Mouse (Mus musculus) gastrocnemius, adult 8-10 months (tissue): ENCODE data around the gene AI837181. TPM values are rescaled to one million over a fixed set of nuclear protein-coding genes. Genes with fewer than 3 reads are reported as not detected.
A peak's percentile ranks its signal among the peaks of the same experiment; 100 is the strongest.

Experiments used
- DNase-seq, 2 experiments: peaks; one replicate each; pipeline ENCODE4 v3.0.0; 2022; ENCODE audit warnings: low spot score in 2 of 2
- total RNA-seq, 4 experiments: library from RNA; stranded (reverse); gene quantifications; 2 replicates each; pipeline ENCODE4 v1.2.4; 2022

The AI837181 gene
- total RNA-seq, 4 experiments from 2014 or later: 33.7 to 38.3 (median 35.8) TPM

GRCm38 (mm10) chr19:5444954-5445353, 20.0 kb downstream of the AI837181 start:
- no peak for DNase-seq

GRCm38 (mm10) chr19:5445747-5446146, 20.8 kb downstream of the AI837181 start:
- no peak for DNase-seq

- DNase-seq: peak in 1 of 2 experiments; percentile 46
Measured at GRCm38 (mm10) chr19:5447515-5448353, 22.8 kb downstream of the AI837181 start, which contains the start of gene Fosl1. Fosl1 (plus strand) TSS chr19:5447547.

- no peak for DNase-seq
Measured at GRCm38 (mm10) chr19:5448354-5449150, 23.6 kb downstream of the AI837181 start.

- no peak for DNase-seq
Measured at GRCm38 (mm10) chr19:5449673-5450072, 24.7 kb downstream of the AI837181 start.

GRCm38 (mm10) chr19:5451766-5452165, 26.8 kb downstream of the AI837181 start:
- no peak for DNase-seq

GRCm38 (mm10) chr19:5455037-5455436, 30.1 kb downstream of the AI837181 start:
- DNase-seq: no peak

- DNase-seq: no peak
Measured at GRCm38 (mm10) chr19:5455568-5455967, 30.6 kb downstream of the AI837181 start.

GRCm38 (mm10) chr19:5456241-5456921, 31.4 kb downstream of the AI837181 start:
- no peak for DNase-seq

- DNase-seq: peak; percentile 95 to 96
Measured at GRCm38 (mm10) chr19:5456922-5457745, 32.2 kb downstream of the AI837181 start.

- no peak for DNase-seq
Measured at GRCm38 (mm10) chr19:5457746-5458442, 33.0 kb downstream of the AI837181 start, which contains the start of gene Ccdc85b. Ccdc85b (minus strand) TSS chr19:5457894.

- no peak for DNase-seq
Measured at GRCm38 (mm10) chr19:5459019-5459418, 34.1 kb downstream of the AI837181 start.

GRCm38 (mm10) chr19:5459896-5460295, 35.0 kb downstream of the AI837181 start:
- DNase-seq: no peak

- peak; percentile 77 to 82 for DNase-seq
Measured at GRCm38 (mm10) chr19:5460465-5460911, 35.5 kb downstream of the AI837181 start, which contains the start of gene Fibp. Fibp (plus strand) TSS chr19:5460615.

GRCm38 (mm10) chr19:5461411-5461810, 36.5 kb downstream of the AI837181 start:
- no peak for DNase-seq

GRCm38 (mm10) chr19:5463212-5463611, 38.3 kb downstream of the AI837181 start:
- no peak for DNase-seq

- DNase-seq: no peak
Measured at GRCm38 (mm10) chr19:5463791-5464562, 39.0 kb downstream of the AI837181 start.

GRCm38 (mm10) chr19:5465037-5465436, 40.1 kb downstream of the AI837181 start:
- DNase-seq: no peak

GRCm38 (mm10) chr19:5466916-5467500, 42.1 kb downstream of the AI837181 start:
- no peak for DNase-seq
